Mouse (Mus musculus) G1E (cell line): ENCODE measurements around the gene Fam122b.

ENCODE experiments used
- CTCF ChIP-seq: IDR thresholded peaks from 2 replicates; pipeline ENCODE4 v1.5.1; 2012; ENCODE audit warnings: low read depth, low read length, inconsistent platforms, mixed read lengths
- GATA1 ChIP-seq: IDR thresholded peaks from 2 replicates; pipeline ENCODE4 v1.6.1; 2012; ENCODE audit warnings: borderline replicate concordance, low read length, inconsistent platforms, mixed read lengths
- GATA2 ChIP-seq: IDR thresholded peaks from 2 replicates; pipeline ENCODE4 v1.6.1; 2012; ENCODE audit warnings: low read depth, low read length, inconsistent platforms, borderline replicate concordance
- POLR2AphosphoS5 ChIP-seq: IDR thresholded peaks from 2 replicates; pipeline ENCODE4 v1.6.1; 2012; ENCODE audit warnings: low read depth, low read length, inconsistent platforms; ENCODE audit not compliant: insufficient replicate concordance
- TAL1 ChIP-seq: conservative IDR thresholded peaks from 2 replicates; pipeline ENCODE4 v1.6.1; 2012; ENCODE audit warnings: low read depth, low read length, inconsistent platforms, mixed read lengths

DNA sequence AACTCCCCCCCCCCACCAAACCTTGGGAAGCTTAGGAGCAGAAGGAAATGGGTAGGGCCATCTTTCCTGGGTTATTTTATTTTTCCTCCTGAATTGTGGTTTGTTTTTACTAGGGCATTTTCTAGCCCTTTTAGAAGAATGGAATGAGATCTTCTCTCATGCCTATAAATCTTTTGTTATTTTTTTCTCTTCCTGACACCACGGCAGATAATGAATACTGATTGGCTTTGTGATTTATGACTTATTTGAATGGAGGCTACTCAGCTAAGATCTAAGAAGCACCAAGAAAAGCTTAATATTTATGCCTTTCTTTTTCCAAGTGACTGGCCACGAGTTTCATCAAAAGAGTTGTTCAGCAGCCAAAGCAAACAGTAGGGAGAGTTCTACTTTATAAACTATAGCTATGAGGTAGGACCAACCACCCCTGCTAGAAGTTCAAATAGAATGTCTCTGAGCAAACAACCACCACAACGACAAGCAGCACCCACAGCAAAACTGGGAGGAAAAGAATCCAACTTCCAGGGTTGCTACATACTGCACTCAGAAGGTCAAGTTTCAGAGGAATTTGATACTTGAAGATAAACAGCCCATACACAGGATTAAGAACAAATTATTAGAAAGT, 64.8 kb downstream of the Fam122b start:
- TF ChIP-seq GATA2: no peak
- no peak for TF ChIP-seq CTCF
- TF ChIP-seq TAL1: no peak
- TF ChIP-seq GATA1: no peak
- no peak for TF ChIP-seq POLR2AphosphoS5
